Mouse (Mus musculus) liver, adult 2 months (tissue): Measurements from ENCODE around the gene Syne4.

Source experiments
- CTCF ChIP-seq: fragments of 200-500 bp; IDR thresholded peaks from 2 replicates; pipeline ENCODE4 v1.5.1; 2011; ENCODE audit warnings: low read depth, low read length, control low read depth
- POLR2A ChIP-seq: fragments of 200-500 bp; IDR thresholded peaks from 2 replicates; pipeline ENCODE4 v1.6.1; 2011; ENCODE audit warnings: low read length, control low read depth; ENCODE audit not compliant: insufficient read depth; ENCODE audit errors: extremely low read depth

GRCm38 (mm10) chr7:30353279-30353822 is 38.7 kb downstream of the Syne4 start:
- TF ChIP-seq POLR2A = no peak
- TF ChIP-seq CTCF = peak; percentile 76
